Mouse (Mus musculus): ENCODE measurements around the gene Nfil3.

Gene Nfil3

GRCm38 (mm10) chr13:52980951-52981421, at the start of gene Nfil3:
Nfil3 (minus strand) TSS chr13:52981073.
- DNase-seq (ENCODE audit: low spot score): peak; percentile 83

GRCm38 (mm10) chr13:53024285-53024684, 43.4 kb upstream of the Nfil3 start:
- DNase-seq (ENCODE audit: low spot score): no peak

GRCm38 (mm10) chr13:53020282-53020681, 39.4 kb upstream of the Nfil3 start:
- DNase-seq (ENCODE audit: low spot score): no peak

GRCm38 (mm10) chr13:53019532-53019931, 38.7 kb upstream of the Nfil3 start:
- no peak for DNase-seq (ENCODE audit: low spot score)

- no peak for DNase-seq (ENCODE audit: low spot score)
Measured at GRCm38 (mm10) chr13:53018976-53019375, 38.1 kb upstream of the Nfil3 start.

- DNase-seq (ENCODE audit: low spot score): no peak
Measured at GRCm38 (mm10) chr13:53017983-53018382, 37.1 kb upstream of the Nfil3 start.

GRCm38 (mm10) chr13:53017117-53017516, 36.2 kb upstream of the Nfil3 start:
- no peak for DNase-seq (ENCODE audit: low spot score)

GRCm38 (mm10) chr13:53011426-53011825, 30.6 kb upstream of the Nfil3 start:
- DNase-seq (ENCODE audit: low spot score): no peak

GRCm38 (mm10) chr13:53008489-53009184, 27.8 kb upstream of the Nfil3 start:
- peak; percentile 63 for DNase-seq (ENCODE audit: low spot score)

GRCm38 (mm10) chr13:53007781-53008180, 26.9 kb upstream of the Nfil3 start:
- DNase-seq (ENCODE audit: low spot score): no peak

- DNase-seq (ENCODE audit: low spot score): no peak
Measured at GRCm38 (mm10) chr13:53003286-53003685, 22.4 kb upstream of the Nfil3 start.

GRCm38 (mm10) chr13:53001511-53001935, 20.6 kb upstream of the Nfil3 start:
- DNase-seq (ENCODE audit: low spot score): no peak

- no peak for DNase-seq (ENCODE audit: low spot score)
Measured at GRCm38 (mm10) chr13:53000481-53000880, 19.6 kb upstream of the Nfil3 start.

GRCm38 (mm10) chr13:52998541-52998940, 17.7 kb upstream of the Nfil3 start:
- DNase-seq (ENCODE audit: low spot score): no peak

- no peak for DNase-seq (ENCODE audit: low spot score)
Measured at GRCm38 (mm10) chr13:52997806-52998205, 16.9 kb upstream of the Nfil3 start.

GRCm38 (mm10) chr13:52996201-52996600, 15.3 kb upstream of the Nfil3 start:
- no peak for DNase-seq (ENCODE audit: low spot score)

GRCm38 (mm10) chr13:52994197-52994881, 13.5 kb upstream of the Nfil3 start:
- no peak for DNase-seq (ENCODE audit: low spot score)

- DNase-seq (ENCODE audit: low spot score): no peak
Measured at GRCm38 (mm10) chr13:52990139-52990538, 9.3 kb upstream of the Nfil3 start.

GRCm38 (mm10) chr13:52989005-52989404, 8.1 kb upstream of the Nfil3 start:
- no peak for DNase-seq (ENCODE audit: low spot score)

GRCm38 (mm10) chr13:52987880-52988279, 7.0 kb upstream of the Nfil3 start:
- no peak for DNase-seq (ENCODE audit: low spot score)

- no peak for DNase-seq (ENCODE audit: low spot score)
Measured at GRCm38 (mm10) chr13:52986215-52986780, 5.4 kb upstream of the Nfil3 start.

- DNase-seq (ENCODE audit: low spot score): no peak
Measured at GRCm38 (mm10) chr13:52985508-52986214, 4.8 kb upstream of the Nfil3 start.
